Mouse (Mus musculus): ENCODE results near the gene Gm42517. TPM values are rescaled to one million over a fixed set of nuclear protein-coding genes. Genes with fewer than 3 reads are reported as not detected.

Gene Gm42517
- not detected in 2 replicates for total RNA-seq (2014; fragmentation: Nextera tagmentation)
- total RNA-seq (2017): not detected in 2 replicates

DNA sequence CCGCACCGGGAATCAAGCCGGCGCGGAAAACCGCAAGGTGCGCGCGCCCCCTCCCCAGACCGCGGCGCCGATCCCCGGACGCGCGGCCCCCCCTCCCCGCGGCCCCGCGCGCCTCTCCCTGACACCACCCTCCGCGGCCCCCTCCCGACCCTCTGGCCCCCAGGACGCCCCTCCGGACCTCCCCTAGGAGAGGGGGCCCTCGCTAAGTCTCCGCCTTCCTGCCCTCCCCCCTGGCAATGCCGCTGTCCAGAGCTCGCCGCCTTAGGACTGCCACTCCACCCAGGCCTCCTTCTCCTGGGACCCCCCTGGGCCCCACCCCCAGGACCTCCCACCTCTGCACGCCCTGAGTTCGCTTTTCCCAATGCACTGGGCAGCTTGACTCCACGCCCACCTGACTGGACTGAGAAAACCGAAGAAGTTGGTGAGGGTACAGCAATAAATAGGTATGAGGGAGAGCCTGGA, at the start of gene Gm42517:
Gm42517 (minus strand) TSS at position 52 of the 462 bp plus-strand sequence.
- no peak for ATAC-seq (replicated peaks; ENCODE audit: low FRiP score, low TSS enrichment, poor library complexity, severe bottlenecking)

DNA sequence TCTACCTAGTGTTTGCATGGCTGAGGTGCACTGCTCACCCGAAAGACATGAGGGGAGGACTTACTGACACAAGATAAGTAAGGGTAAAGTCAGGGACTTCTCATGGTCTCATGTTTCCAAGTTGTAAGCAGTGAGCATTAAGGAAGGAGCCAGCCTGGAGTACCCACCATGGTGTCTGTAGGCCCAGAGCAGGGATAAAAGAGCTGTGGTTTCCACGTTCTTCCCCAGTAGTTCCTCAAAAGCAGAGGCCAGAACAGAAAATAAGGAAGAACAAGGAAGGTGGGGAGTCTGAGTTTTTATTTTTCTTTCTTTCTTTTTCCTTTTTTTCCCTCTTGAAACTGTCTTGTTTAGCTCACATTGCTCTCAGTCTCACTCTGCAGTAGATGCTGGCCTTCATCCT, 47.0 kb upstream of the Gm42517 start:
- ATAC-seq (replicated peaks; ENCODE audit: low FRiP score, low TSS enrichment, poor library complexity, severe bottlenecking): no peak

DNA sequence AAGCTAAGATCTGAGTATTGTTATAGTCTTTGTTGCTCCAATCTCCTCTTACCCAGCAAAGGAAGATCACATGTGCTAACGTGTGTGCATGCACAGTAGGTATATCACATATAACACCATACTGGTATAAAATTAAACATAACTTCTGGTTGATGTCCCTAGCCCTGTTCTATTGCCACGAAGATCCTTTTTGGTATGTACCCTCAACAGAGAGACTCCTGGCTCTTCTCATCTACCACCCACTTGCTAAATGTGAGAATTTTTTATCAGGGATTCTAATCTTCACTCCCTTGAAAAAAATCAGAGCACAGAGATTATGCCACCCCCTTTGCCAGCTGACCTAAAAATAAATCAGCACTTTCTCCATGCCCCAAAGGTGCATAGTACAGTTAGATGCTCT, 39.3 kb upstream of the Gm42517 start:
- no peak for ATAC-seq (replicated peaks; ENCODE audit: low FRiP score, low TSS enrichment, poor library complexity, severe bottlenecking)

DNA sequence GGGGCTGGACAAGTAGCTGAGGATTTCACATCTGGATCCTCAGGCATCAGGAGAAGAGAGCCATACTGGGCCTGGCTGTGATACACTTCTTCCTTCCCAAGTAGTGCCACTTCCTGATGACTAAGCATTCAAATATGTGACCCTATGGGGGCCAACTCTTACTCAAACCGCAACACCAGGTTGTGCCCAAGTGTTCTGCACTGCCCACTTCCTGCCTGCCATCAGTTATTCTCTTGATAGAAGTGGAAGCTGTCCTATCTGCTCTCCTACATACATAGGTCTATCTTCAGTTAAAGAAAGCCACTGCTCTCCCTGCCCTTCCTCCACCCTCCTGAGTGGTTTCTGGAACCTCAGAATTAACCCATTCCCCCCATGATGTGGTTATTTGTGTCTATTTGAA, 37.7 kb upstream of the Gm42517 start:
- peak; percentile 86 for ATAC-seq (replicated peaks; ENCODE audit: low FRiP score, low TSS enrichment, poor library complexity, severe bottlenecking)

DNA sequence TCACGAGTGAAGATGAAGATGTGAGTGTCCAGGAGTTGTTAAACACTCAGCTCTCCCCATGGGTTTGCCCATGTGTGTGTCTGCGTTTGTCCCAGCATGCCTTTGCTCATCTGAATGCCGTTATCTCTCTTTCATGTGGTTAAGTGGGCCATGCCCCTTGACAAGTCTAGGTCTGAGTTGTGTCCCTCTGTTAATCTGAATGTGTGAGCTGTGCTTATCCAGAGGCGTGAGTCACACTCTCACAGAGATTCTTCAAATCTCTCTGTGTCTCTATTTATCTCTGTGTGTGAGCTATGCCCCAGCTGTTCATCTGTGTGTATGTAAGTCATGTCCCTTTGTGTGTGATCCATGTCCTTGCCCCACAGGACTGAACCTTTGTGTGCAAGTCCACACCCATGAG, 35.7 kb upstream of the Gm42517 start:
- no peak for ATAC-seq (replicated peaks; ENCODE audit: low FRiP score, low TSS enrichment, poor library complexity, severe bottlenecking)

DNA sequence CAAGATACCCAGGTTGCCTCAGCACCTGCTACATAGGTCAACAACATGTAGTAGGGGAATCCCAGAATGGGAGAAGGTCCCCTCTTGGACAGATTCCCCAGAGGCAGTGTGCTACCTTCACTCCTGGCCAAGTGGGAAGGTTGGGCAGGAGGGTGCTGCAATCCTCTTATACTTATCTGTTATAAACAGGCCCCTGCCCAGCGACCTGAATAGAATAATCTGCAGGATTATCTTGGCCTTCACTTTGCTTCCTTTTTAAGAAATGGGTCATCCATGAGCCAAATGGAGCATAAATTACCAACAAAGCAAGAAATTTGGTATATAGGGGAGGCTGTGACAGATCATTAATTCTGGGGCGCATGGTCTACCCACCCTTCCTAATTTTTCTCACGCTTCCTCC, 22.0 kb upstream of the Gm42517 start:
- no peak for ATAC-seq (replicated peaks; ENCODE audit: low FRiP score, low TSS enrichment, poor library complexity, severe bottlenecking)

DNA sequence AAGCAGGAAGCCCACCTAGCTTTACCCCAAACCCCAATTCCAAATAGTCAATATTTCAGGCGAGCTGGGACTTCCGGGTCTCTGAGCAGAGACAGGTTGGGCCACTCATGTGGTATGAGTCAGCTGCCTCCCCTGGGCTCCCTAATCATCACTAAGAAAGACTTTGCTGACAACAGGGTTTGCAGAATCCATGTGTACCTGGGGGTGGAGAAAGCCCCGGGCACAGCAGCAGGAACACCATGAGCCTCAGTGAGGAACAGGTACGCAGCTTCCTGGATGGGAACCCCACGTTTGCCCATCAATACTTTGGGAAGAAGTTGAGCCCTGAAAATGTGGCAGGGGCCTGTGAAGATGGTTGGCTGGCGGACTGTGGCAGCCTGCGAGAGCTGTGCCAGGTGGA, 20.5 kb upstream of the Gm42517 start, which contains the start of gene Pde6b:
Pde6b (plus strand) TSS at position 191 of the 400 bp plus-strand sequence.
- ATAC-seq (replicated peaks; ENCODE audit: low FRiP score, low TSS enrichment, poor library complexity, severe bottlenecking): no peak

DNA sequence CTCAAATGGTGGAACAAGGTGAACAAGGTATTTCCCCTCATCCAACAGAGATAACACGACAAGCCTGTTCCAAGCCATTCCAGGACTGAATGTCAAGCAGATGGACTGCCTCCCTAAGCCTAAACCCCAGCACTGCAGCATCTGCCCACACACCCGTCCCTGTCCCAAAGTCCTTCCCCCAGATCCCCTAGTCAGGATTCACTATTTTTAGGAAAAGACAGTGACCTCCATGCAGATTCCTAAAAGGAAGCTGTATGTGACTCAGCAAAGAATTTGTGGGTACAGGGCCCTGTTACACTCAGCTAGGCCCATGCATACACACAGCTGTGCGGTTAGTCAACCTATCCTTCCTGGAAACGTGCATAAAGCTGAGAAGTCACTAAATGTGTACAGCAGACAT, 18.7 kb upstream of the Gm42517 start:
- no peak for ATAC-seq (replicated peaks; ENCODE audit: low FRiP score, low TSS enrichment, poor library complexity, severe bottlenecking)

DNA sequence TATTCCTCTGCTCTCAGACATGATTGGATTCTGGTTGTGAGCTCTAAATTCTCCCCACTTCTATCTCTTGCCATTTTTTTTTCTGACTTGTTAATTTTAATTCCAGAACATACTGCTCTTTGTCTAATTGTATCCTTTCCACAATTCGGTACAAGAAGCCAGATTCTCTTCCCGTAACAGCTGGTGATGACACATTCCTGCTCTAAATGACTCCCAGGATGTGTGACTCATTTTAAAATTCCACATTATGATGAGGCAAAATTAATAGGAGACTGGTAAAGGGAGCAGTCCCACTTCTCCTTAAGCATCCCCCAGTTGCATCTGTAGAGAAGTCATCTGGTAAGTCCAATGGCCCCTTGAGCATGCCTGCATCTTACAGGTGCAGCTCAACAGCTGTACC, 17.9 kb upstream of the Gm42517 start:
- no peak for ATAC-seq (replicated peaks; ENCODE audit: low FRiP score, low TSS enrichment, poor library complexity, severe bottlenecking)

DNA sequence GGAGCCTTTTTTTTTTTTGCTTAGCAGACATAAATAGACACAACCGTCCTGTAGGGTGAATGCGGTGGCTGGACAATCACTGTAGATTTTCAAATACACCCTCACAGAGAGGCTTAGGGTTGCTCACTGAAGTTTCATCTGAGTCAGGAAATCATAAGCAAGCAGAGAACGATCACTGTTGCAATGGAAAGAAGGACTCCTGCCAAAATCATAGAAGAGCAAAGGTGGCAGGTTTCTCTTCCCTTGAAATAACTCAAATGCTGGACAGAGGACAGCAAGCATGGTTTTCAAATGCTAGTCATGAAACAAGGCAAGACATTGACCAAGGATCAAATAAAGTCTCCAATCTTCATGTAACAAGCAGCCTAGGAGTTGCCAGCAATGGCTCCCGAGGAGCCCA, 10.6 kb upstream of the Gm42517 start:
- no peak for ATAC-seq (replicated peaks; ENCODE audit: low FRiP score, low TSS enrichment, poor library complexity, severe bottlenecking)

DNA sequence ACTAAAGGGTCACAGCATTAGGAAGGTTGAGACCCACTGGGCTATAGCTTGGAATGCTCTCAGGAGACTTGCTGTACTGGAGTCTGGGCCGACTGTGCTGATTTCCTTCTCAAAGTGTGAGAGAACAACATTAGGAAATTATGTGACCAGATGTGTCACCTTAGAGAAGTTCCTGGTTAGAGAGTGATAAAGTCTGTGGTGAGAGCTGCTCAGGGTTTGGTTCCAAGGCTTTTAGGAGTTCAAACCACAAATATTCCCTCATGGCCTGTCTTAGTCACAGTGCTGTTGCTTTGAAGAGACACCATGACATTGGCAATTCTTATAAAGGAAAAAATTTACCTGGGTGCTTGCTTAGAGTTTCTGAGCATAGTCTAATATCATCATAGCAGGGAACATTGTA, 8.3 kb upstream of the Gm42517 start:
- ATAC-seq (replicated peaks; ENCODE audit: low FRiP score, low TSS enrichment, poor library complexity, severe bottlenecking): no peak; the same call in 1 of the 2 replicates

DNA sequence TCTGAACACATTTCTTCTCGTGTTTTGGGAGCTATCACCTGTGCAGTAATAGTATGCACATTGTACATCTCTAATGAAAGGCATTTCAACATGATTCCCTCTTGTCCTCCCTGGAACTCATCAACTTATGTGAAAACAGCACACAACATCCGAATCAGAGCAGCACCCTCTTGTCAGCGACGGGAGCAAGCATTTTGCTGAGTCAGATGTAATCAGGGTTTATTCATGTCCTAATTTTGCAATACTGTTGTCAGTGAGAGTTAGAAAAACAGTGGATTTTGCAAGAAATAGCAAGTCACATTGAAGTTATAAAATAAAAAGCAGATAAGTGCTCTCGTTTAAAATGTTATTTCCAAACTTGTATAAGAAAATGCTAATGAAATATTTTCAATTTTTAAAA, 6.4 kb upstream of the Gm42517 start:
- no peak for ATAC-seq (replicated peaks; ENCODE audit: low FRiP score, low TSS enrichment, poor library complexity, severe bottlenecking)

DNA sequence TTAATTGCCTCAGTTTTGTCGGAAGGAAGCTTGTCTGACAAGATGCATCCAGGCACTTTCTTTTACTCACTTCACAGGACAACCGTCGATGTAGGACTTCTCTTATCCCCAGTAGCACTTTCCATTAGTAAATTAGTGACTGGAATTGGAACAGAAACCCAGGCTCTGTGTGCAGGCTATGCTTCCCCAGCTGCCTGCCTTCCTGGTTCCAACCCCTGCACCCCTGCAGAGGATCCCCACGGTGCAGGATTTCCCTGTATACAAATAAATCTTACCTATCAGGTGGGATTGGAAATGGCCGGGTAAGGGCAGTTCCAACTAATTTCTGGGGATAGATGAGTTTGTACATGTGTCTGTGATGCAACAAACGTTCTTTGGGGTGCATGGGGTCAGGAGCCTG, 2.2 kb upstream of the Gm42517 start:
- ATAC-seq (replicated peaks; ENCODE audit: low FRiP score, low TSS enrichment, poor library complexity, severe bottlenecking): no peak

DNA sequence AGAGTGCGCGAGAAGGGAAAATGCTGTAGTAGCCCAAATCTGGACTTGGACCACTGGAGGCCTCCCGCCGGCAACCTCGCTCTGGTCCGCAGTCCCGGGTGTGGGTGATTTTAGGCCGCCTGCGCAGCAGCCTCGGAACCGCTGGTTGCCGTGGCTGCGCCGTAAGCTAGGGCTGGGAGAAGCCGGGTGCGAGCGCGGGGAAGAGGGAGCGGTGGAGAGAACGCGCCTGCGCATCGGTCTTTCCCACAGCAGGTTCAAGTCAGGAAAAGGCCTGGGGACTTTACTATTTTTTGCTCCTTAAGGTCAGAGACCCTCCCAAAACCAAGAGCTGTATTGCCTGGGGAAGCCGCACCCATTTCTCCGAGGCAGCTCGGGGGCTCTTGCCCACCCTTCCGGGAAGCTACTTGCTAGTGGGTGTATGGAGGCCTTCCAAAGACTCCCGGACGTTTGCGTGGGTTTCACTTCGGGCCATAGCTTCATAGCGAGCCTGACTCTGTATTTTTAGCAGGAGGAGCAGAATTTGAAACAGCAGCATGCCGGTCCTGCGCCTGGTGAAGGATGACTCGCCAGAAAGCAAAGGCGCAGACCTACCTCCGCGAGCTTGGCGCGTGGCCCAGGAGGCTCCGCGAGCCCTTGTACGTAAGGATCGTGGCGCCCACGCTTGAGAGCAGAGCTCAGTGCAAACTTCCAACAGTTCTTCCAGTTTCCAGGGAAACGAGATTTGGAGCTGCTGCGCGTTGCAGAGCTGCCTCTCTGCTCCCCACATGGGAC, 1.3 kb upstream of the Gm42517 start:
- ATAC-seq (replicated peaks; ENCODE audit: low FRiP score, low TSS enrichment, poor library complexity, severe bottlenecking): peak; percentile 45

DNA sequence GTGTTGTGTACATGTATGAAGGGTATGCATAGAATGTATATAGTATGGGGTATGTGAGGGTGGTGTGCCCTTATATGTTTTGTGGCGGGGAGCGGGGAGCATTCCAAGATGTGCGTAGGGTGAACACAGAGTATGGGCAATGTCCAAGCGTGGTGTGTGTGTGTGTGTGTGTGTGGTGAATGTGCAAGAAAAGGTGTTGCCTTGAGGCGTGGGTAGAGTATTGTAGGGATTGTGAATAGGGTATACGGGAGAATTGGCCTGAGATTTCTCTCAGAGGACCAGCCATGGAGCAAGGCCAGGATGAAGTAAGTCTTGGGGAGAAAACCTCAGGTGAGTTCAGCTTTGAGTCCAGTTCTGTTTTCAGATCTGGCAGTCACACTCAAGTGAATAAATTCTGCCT, 724 bp upstream of the Gm42517 start:
- ATAC-seq (replicated peaks; ENCODE audit: low FRiP score, low TSS enrichment, poor library complexity, severe bottlenecking): no peak

DNA sequence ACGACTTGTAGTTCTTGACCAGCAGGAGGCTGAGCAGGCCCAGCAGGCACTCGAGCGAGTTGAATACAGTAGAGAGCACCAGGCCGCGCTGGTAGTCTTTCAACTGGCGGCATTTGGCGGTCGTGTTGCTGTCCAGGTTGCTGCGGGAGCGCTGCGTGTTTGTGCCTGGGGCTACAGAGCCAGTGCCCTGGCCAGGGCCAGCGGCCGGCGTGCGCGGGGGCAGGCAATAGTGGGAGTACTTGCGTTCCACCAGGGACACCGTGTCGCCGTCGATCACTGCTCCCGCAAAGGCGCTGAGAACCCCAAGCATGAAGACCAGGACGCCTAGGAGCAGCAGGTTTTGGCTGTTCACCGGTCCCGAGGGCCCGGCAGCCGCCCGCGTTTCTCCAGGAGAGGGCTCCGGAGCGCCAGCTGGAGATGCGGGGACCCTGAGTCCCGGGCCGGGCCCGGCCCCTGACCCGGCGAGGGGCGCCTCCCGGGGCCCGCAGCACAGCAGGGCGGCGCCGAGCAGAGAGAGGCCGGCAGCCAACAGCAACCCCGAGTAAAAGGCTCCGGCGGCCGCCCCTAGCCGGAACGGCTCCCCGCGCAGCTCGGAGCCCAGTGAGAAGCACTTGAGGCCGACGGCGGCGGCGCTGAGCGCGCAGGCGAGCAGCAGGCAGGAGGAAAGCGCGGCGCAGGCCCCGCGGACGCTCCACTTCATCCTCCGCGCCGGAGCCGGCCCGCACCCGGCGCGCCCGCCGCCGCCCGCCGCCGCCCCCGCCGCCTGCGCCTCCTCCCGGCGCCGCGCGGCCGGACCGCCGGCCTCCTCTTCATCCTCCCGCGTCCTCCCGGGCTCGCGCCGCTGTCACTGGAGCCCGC, 509 bp downstream of the Gm42517 start:
- ATAC-seq (replicated peaks; ENCODE audit: low FRiP score, low TSS enrichment, poor library complexity, severe bottlenecking): peak; percentile 7; the same call in 1 of the 2 replicates

DNA sequence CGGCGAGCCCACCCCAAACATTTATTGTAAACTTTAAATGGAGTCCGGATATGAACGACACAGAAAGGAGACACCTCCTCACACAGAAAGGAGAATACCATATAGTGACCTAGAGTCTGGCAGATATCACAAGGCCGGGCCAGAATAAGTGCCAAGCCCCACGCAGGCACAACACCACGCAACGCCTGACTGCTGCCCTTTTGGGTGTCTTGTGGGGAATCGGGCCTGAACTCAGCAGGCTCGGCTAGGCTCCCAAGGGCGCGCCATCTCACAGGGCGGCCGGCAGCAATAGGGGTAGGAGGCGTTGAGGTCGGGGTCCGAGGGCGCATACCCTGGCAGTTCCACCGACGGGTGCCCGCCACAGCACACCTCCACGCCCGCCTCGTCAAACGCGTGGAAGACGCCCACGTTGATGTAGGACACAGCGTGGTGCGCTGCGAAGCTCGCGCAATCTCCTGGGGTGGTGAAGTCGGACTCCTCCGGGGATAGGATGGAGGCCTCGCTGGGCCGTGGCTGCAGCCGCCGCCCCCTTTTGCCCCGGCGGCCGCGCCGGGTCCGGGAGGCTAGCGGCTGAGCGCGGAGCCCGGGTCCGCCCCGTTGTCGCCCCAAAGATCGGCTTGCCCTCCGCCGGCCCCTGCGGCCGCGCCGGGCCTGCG, 1.3 kb downstream of the Gm42517 start:
- ATAC-seq (replicated peaks; ENCODE audit: low FRiP score, low TSS enrichment, poor library complexity, severe bottlenecking): 0 out of 2 replicates have a peak, but pooled peaks have one; percentile 20

DNA sequence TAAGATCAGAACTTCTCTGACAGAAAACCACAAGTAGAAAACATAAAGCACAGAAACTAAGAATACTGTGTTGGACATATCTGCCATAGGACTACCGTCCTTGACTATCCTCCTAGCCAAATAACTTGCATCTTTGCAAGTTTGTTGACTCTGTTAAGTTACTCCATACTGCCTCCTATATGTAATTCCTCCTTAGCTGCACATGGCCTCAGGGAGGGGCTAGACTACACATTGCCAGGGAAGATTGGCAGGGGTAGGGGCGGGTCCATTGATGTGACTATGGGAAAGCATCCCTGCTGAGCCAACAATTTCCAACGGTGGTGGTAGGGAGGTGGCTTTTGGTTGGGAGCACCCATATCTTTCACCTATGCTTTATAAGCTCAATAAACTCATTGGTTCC, 5.4 kb downstream of the Gm42517 start:
- ATAC-seq (replicated peaks; ENCODE audit: low FRiP score, low TSS enrichment, poor library complexity, severe bottlenecking): peak; percentile 81

DNA sequence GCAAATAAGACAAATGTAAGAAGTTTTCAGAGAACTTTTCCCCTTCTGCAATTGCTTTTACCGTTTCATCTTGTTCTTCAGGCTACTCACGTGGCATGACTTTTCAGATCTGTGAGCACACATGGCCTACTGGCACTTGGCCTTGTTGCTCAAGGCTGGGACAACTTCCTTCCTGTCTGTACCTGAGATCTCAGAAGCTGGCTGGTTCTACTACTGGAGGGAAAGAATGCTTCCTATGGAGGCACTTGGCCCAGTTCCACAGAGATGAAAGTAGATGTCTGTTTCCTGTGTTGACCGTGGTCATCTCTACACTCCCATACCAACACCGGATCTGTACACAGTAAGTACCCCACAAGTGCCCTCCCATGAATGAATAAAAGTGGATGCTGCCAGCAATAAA, 7.5 kb downstream of the Gm42517 start:
- no peak for ATAC-seq (replicated peaks; ENCODE audit: low FRiP score, low TSS enrichment, poor library complexity, severe bottlenecking)

DNA sequence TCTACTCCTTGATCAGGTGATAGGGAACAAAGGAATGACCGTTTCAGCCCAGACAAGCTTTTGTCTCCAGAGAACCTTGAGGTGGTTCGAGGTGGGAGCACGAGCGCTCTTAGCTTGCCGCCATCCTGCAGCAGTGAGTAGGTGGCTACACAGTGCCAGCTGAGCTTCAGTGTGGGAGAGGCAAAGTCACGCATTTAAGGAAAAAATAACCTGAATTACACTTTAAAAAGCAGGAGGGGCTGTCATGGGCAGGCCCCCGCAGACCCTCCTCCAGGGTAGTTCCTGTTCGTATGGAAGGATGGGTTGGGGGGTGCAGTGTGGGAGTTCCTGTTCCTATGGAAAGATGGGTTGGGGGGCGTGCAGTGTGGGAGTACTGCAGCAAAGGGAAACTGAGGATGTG, 8.2 kb downstream of the Gm42517 start:
- ATAC-seq (replicated peaks; ENCODE audit: low FRiP score, low TSS enrichment, poor library complexity, severe bottlenecking): no peak

All from megakaryocyte-erythroid progenitor cell, adult 5-6 weeks (primary cell).